Mouse (Mus musculus): ENCODE results near the gene Rfc4. TPM values are rescaled to one million over a fixed set of nuclear protein-coding genes. Genes with fewer than 3 reads are reported as not detected.
"Not testable (repeated sequence)": the region's sequence is repeated elsewhere in the genome, so short reads cannot be mapped to it uniquely, and the experiment has no call there.

Gene Rfc4
- polyA plus RNA-seq, 1 experiment from 2014 or later: 35.7 TPM

DNA sequence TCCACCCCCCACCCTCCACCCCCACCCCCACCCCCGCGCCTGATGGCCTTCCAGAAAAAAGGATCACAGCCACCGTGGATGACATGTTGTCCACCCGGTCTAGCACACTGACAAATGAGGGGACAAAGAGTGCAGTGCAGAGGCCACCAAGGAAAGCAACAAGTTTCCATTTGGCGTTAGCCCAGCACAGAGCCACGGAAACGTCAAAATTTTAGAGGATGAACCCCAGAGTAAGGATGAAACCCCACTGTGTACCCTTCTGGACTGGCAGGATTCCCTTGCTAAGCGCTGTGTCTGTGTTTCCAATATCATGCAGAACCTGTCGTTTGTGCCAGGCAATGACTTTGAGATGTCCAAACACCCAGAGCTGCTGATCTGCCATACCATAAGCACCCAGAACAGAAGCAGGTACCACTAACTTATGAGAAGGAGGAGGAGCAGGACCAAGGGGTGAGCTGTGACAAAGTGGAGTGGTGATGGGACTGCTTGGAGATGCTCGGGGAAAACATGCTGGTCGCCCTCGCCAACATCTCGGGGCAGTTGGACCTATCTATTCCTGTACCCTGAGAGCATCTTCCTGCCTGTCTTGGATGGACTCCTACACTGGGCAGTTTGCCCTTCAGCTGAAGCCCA, 34.1 kb downstream of the Rfc4 start:
- H3K9me3 ChIP-seq (ENCODE audit: control insufficient read depth, low read length): no peaks in the 10 kb centered on the region
- 80% methylated on average over 13 of the region's 13 CpGs for WGBS
- H3K4me2 ChIP-seq (ENCODE audit: low read depth, low read length): no peak overlapping the region
- H3K9ac ChIP-seq (replicated peaks; ENCODE audit: low read depth, low read length): no peak overlapping the region
- no peak overlapping the region for H3K27ac ChIP-seq (ENCODE audit: low read depth, low read length)
- H3K36me3 ChIP-seq (ENCODE audit: control insufficient read depth, insufficient read depth, low read length): no peaks in the 10 kb centered on the region
- H3K4me3 ChIP-seq (ENCODE audit: low read depth, low read length): no peak overlapping the region
- H3K27me3 ChIP-seq (ENCODE audit: control insufficient read depth, insufficient read depth, low read length): no peaks in the 10 kb centered on the region
- no peak for ATAC-seq (ENCODE audit: low read depth)
- no peaks in the 10 kb centered on the region for H3K4me1 ChIP-seq (ENCODE audit: control insufficient read depth, insufficient read depth, low read length)

DNA sequence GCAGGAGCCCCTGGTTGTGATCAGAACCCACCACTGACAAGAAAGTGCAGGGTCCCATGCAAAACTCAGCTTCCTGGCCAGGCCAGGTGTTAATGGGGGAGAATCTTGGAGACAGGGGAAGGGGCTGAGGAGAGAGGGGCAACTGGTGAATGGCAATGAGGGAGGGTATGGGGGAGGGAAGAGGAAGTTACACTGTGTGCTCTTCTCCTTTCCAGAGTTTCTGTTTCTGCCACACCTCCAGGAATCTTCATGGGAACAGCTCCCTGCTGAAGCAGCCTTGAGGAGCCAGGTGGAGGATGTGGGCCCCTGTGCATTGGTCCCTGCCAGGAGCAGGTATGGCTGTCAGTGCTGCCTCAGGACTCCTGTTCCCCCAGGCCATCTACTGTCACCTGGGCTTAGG, 36.2 kb downstream of the Rfc4 start:
- not testable (repeated sequence) for H3K9ac ChIP-seq (replicated peaks; ENCODE audit: low read depth, low read length); H3K4me3 ChIP-seq (ENCODE audit: low read depth, low read length); H3K27ac ChIP-seq (ENCODE audit: low read depth, low read length); H3K9me3 ChIP-seq (ENCODE audit: control insufficient read depth, low read length); ATAC-seq (ENCODE audit: low read depth); H3K36me3 ChIP-seq (ENCODE audit: control insufficient read depth, insufficient read depth, low read length); H3K4me2 ChIP-seq (ENCODE audit: low read depth, low read length); H3K27me3 ChIP-seq (ENCODE audit: control insufficient read depth, insufficient read depth, low read length); H3K4me1 ChIP-seq (ENCODE audit: control insufficient read depth, insufficient read depth, low read length)

DNA sequence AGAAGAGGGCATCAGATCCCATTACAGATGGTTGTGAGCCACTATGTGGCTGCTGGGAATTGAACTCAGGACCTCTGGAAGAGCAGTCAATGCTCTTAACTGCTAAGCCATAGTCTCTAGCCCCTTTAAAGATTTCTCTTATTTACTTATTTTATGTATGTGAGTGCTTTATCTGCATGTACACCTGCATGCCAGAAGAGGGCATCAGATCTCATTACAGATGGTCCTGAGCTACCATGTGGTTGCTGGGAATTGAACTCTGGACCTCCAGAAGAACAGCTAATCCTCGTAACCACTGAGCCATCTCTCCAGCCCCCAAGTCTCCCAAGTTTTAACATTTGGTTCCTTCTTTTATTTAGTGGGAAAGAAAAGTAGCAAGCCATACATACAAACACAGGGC, 39.0 kb downstream of the Rfc4 start:
- WGBS: 96% methylated on average over 1 of the region's 1 CpGs

DNA sequence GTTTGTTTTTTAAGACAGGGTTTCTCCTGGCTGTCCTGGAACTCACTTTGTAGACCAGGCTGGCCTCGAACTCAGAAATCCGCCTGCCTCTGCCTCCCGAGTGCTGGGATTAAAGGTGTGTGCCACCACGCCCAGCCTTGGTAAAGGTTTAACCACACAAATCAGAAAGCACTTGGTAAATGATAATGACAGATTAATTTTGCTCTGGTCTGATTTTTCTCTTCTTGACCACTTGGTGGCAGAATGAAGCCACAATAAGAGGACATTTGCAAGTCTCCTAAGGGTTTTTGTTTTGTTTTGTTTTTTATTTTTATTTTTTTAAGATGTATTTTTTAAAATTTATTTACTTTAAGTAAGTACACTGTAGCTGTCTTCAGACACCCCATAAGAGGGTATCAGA, 39.8 kb downstream of the Rfc4 start:
- not testable (repeated sequence) for H3K9ac ChIP-seq (replicated peaks; ENCODE audit: low read depth, low read length); H3K4me1 ChIP-seq (ENCODE audit: control insufficient read depth, insufficient read depth, low read length); H3K36me3 ChIP-seq (ENCODE audit: control insufficient read depth, insufficient read depth, low read length); H3K27ac ChIP-seq (ENCODE audit: low read depth, low read length); H3K4me2 ChIP-seq (ENCODE audit: low read depth, low read length); H3K27me3 ChIP-seq (ENCODE audit: control insufficient read depth, insufficient read depth, low read length); H3K9me3 ChIP-seq (ENCODE audit: control insufficient read depth, low read length); H3K4me3 ChIP-seq (ENCODE audit: low read depth, low read length); ATAC-seq (ENCODE audit: low read depth)
- WGBS: 64% methylated on average over 4 of the region's 4 CpGs

More for the DNA sequence above, 39.0 kb downstream of the Rfc4 start:
- not testable (repeated sequence) for H3K27ac ChIP-seq (ENCODE audit: low read depth, low read length); H3K27me3 ChIP-seq (ENCODE audit: control insufficient read depth, insufficient read depth, low read length); H3K9me3 ChIP-seq (ENCODE audit: control insufficient read depth, low read length); H3K4me2 ChIP-seq (ENCODE audit: low read depth, low read length); H3K36me3 ChIP-seq (ENCODE audit: control insufficient read depth, insufficient read depth, low read length); ATAC-seq (ENCODE audit: low read depth); H3K9ac ChIP-seq (replicated peaks; ENCODE audit: low read depth, low read length); H3K4me1 ChIP-seq (ENCODE audit: control insufficient read depth, insufficient read depth, low read length); H3K4me3 ChIP-seq (ENCODE audit: low read depth, low read length)

DNA sequence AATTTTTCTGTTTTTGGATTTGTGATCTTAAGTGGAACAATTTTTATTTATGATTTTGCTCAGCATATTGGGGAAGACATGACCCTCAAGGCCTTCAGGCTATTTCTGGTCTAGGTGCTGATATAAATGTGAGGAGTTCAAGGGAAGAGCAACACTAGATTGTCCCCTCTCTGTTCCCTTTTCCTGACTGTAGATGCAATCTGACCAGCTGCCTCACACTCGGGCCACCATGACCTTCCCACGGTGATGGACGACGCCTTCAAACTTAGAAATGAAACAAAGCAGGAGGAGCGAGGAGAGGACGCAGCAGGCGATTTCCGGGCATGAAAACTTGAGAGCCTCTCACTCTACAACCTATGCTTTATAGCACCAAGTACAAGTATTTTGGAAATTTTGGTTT, 40.4 kb downstream of the Rfc4 start:
- ATAC-seq (ENCODE audit: low read depth); H3K9ac ChIP-seq (replicated peaks; ENCODE audit: low read depth, low read length); H3K36me3 ChIP-seq (ENCODE audit: control insufficient read depth, insufficient read depth, low read length); H3K9me3 ChIP-seq (ENCODE audit: control insufficient read depth, low read length); H3K4me1 ChIP-seq (ENCODE audit: control insufficient read depth, insufficient read depth, low read length); H3K27ac ChIP-seq (ENCODE audit: low read depth, low read length); H3K27me3 ChIP-seq (ENCODE audit: control insufficient read depth, insufficient read depth, low read length); H3K4me2 ChIP-seq (ENCODE audit: low read depth, low read length); H3K4me3 ChIP-seq (ENCODE audit: low read depth, low read length): not testable (repeated sequence)
- WGBS: 80% methylated on average over 8 of the region's 8 CpGs

DNA sequence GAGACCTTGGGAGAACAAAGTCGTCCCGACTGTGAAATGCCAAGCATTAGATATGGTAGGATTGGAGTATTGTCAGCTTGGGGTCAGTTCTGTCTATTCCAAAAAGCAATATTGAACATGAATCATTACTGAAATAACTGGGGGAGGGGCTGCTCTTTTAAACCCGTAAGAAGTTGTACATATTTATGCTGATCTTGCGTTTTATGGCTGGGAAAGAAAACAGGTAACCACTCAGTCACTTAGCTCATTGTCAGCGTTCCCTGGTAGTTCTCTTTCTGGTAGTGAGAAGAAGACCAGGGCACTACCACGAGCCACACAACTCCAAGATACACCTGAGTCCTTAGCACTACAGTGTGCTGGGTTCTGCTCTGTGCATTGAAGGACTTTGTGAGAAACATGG, 50.0 kb downstream of the Rfc4 start:
- not testable (repeated sequence) for ATAC-seq (ENCODE audit: low read depth); H3K9me3 ChIP-seq (ENCODE audit: control insufficient read depth, low read length); H3K9ac ChIP-seq (replicated peaks; ENCODE audit: low read depth, low read length); H3K4me1 ChIP-seq (ENCODE audit: control insufficient read depth, insufficient read depth, low read length); H3K4me3 ChIP-seq (ENCODE audit: low read depth, low read length); H3K27ac ChIP-seq (ENCODE audit: low read depth, low read length); H3K4me2 ChIP-seq (ENCODE audit: low read depth, low read length); H3K27me3 ChIP-seq (ENCODE audit: control insufficient read depth, insufficient read depth, low read length); H3K36me3 ChIP-seq (ENCODE audit: control insufficient read depth, insufficient read depth, low read length)
- WGBS: 81% methylated on average over 6 of the region's 6 CpGs

Small RNAs within 50 kb of the gene (microRNA-seq; reads per million reads assigned to microRNA genes)
- gene Gm49346: not detected

Other genes with a start within 250 kb of the Rfc4 start
- gene Ahsg, start 236.5 kb downstream of the Rfc4 start, polyA plus RNA-seq (2014; fragmentation: Nextera tagmentation; extraction: Ambion mirVana): 0.94 and 1.4 TPM in 2 replicates
- gene Fetub, start 209.4 kb downstream of the Rfc4 start, polyA plus RNA-seq (2014; fragmentation: Nextera tagmentation; extraction: Ambion mirVana): not detected in 2 replicates
- gene Hrg, start 176.7 kb downstream of the Rfc4 start, polyA plus RNA-seq (2014; fragmentation: Nextera tagmentation; extraction: Ambion mirVana): 0.19 TPM in 1 of 2 replicates, not detected in the other
- 0.48 and 0.78 TPM in 2 replicates for gene Kng2, start 98.3 kb downstream of the Rfc4 start, polyA plus RNA-seq (2014; fragmentation: Nextera tagmentation; extraction: Ambion mirVana)
- 0.33 and 0.57 TPM in 2 replicates for gene Kng1, start 69.9 kb downstream of the Rfc4 start, polyA plus RNA-seq (2014; fragmentation: Nextera tagmentation; extraction: Ambion mirVana)
- 395 and 401 TPM in 2 replicates for gene Eif4a2, start 20.3 kb downstream of the Rfc4 start, polyA plus RNA-seq (2014; fragmentation: Nextera tagmentation; extraction: Ambion mirVana)
- not detected in 2 replicates for gene Adipoq, start 18.8 kb upstream of the Rfc4 start, polyA plus RNA-seq (2014; fragmentation: Nextera tagmentation; extraction: Ambion mirVana)
- gene St6gal1, start 97.0 kb upstream of the Rfc4 start, polyA plus RNA-seq (2014; fragmentation: Nextera tagmentation; extraction: Ambion mirVana): 23.0 and 30.7 TPM in 2 replicates